Mouse (Mus musculus) embryo, embryonic 11.5 days (tissue): ENCODE data around the gene Prex1.

Source experiments
- DNase-seq: peaks from one replicate; pipeline ENCODE4 v3.0.0-alpha.2; 2012; ENCODE audit warnings: low read depth, low spot score

Gene Prex1

GRCm38 (mm10) chr2:166726891-166727290 lies 13.3 kb upstream of the Prex1 start:
- no peak for DNase-seq

- no peak for DNase-seq
Measured at GRCm38 (mm10) chr2:166720416-166720815, 6.8 kb upstream of the Prex1 start.

- no peak for DNase-seq
Measured at GRCm38 (mm10) chr2:166719930-166720305, 6.3 kb upstream of the Prex1 start.

GRCm38 (mm10) chr2:166719301-166719929 lies 5.8 kb upstream of the Prex1 start:
- no peak for DNase-seq

- no peak for DNase-seq
Measured at GRCm38 (mm10) chr2:166716067-166716466, 2.4 kb upstream of the Prex1 start.

GRCm38 (mm10) chr2:166714427-166714699 lies 731 bp upstream of the Prex1 start:
- DNase-seq: no peak

- peak; percentile 49 for DNase-seq
Measured at GRCm38 (mm10) chr2:166712801-166713689, 587 bp downstream of the Prex1 start.

- no peak for DNase-seq
Measured at GRCm38 (mm10) chr2:166712310-166712709, 1.3 kb downstream of the Prex1 start.

- DNase-seq: no peak
Measured at GRCm38 (mm10) chr2:166711681-166712132, 1.9 kb downstream of the Prex1 start.

GRCm38 (mm10) chr2:166709883-166710282 lies 3.7 kb downstream of the Prex1 start:
- no peak for DNase-seq

- no peak for DNase-seq
Measured at GRCm38 (mm10) chr2:166708304-166708703, 5.3 kb downstream of the Prex1 start.

- no peak for DNase-seq
Measured at GRCm38 (mm10) chr2:166706526-166706925, 7.1 kb downstream of the Prex1 start.

- DNase-seq: no peak
Measured at GRCm38 (mm10) chr2:166703491-166703890, 10.1 kb downstream of the Prex1 start.

GRCm38 (mm10) chr2:166702113-166702445 lies 11.6 kb downstream of the Prex1 start:
- no peak for DNase-seq

GRCm38 (mm10) chr2:166701248-166702112 lies 12.2 kb downstream of the Prex1 start:
- DNase-seq: no peak

- DNase-seq: no peak
Measured at GRCm38 (mm10) chr2:166700732-166701131, 12.9 kb downstream of the Prex1 start.

- DNase-seq: no peak
Measured at GRCm38 (mm10) chr2:166700116-166700515, 13.5 kb downstream of the Prex1 start.

- DNase-seq: no peak
Measured at GRCm38 (mm10) chr2:166699552-166699951, 14.1 kb downstream of the Prex1 start.

GRCm38 (mm10) chr2:166694616-166695015 lies 19.0 kb downstream of the Prex1 start:
- no peak for DNase-seq

GRCm38 (mm10) chr2:166693394-166693793 lies 20.2 kb downstream of the Prex1 start:
- no peak for DNase-seq

- no peak for DNase-seq
Measured at GRCm38 (mm10) chr2:166691602-166692509, 21.8 kb downstream of the Prex1 start.
